Mouse (Mus musculus) kidney, embryonic 14.5 days (tissue): Measurements from ENCODE around the gene Aifm1. TPM values are rescaled to one million over a fixed set of nuclear protein-coding genes. Genes with fewer than 3 reads are reported as not detected.

ENCODE experiments used
- polyA plus RNA-seq: library from polyadenylated mRNA; unstranded; fragments of >200 nt; fragmentation: Nextera tagmentation; extraction: Ambion mirVana; gene quantifications from 2 replicates; pipeline ENCODE4 v1.2.1, GENCODE M21; 2014

Aifm1 gene
- polyA plus RNA-seq, 1 experiment from 2014 or later, result 72.8 TPM

Other genes with a start within 250 kb of the Aifm1 start
- 6.1 and 10.1 TPM in 2 replicates for gene Bcorl1, start 172.2 kb downstream of the Aifm1 start, polyA plus RNA-seq
- 4.1 and 8.3 TPM in 2 replicates for gene Elf4, start 50.4 kb downstream of the Aifm1 start, polyA plus RNA-seq
- gene Rab33a, start 5.7 kb upstream of the Aifm1 start, polyA plus RNA-seq, result 2.4 and 4.1 TPM in 2 replicates
- 18.5 and 20.4 TPM in 2 replicates for gene Zfp280c, start 80.9 kb upstream of the Aifm1 start, polyA plus RNA-seq
- 13.5 and 16.4 TPM in 2 replicates for gene Slc25a14, start 109.8 kb upstream of the Aifm1 start, polyA plus RNA-seq
- gene Gpr119, start 160.9 kb upstream of the Aifm1 start, polyA plus RNA-seq, result not detected in 2 replicates
- 26.5 and 35.1 TPM in 2 replicates for gene Rbmx2, start 181.4 kb upstream of the Aifm1 start, polyA plus RNA-seq